Mouse (Mus musculus): ENCODE data around the gene Bcr. TPM values are rescaled to one million over a fixed set of nuclear protein-coding genes. Genes with fewer than 3 reads are reported as not detected.
A peak's percentile ranks its signal among the peaks of the same experiment; 100 is the strongest.
"Not testable (repeated sequence)": the region's sequence is repeated elsewhere in the genome, so short reads cannot be mapped to it uniquely, and the experiment has no call there.

Bcr gene
- polyA plus RNA-seq, 1 experiment from 2014 or later = 38.8 TPM

GRCm38 (mm10) chr10:75032395-75032794 lies 28.0 kb upstream of the Bcr start, which contains the start of gene Rsph14:
Rsph14 (minus strand) TSS chr10:75032586.
- POLR2A ChIA-PET = no interaction called here

GRCm38 (mm10) chr10:75036883-75037379 lies 23.5 kb upstream of the Bcr start, which contains the start of gene Rab36:
Rab36 (plus strand) TSS chr10:75037058.
- in situ Hi-C loops (cut with MboI; ENCODE audit: low pct_unique_long_range_greater_than_20kb) = no loop called here
- TF ChIP-seq CTCF (IDR thresholded peaks at IDR 0.05) = no peak
- DNase-seq (ENCODE audit: low read depth, low spot score) = peak; percentile 77
- H3K27me3 ChIP-seq = no peaks in the 10 kb centered on the region
- CTCF ChIA-PET = interaction anchor here (1.1 to 1.3 kb wide), 2 partner anchors 70 to 119 kb away, joined by 3 to 4 read pairs; partner anchors contain the start of gene Gnaz
- peak; percentile 98 for ATAC-seq
- POLR2A ChIA-PET = no interaction called here

More at GRCm38 (mm10) chr10:75032395-75032794, 28.0 kb upstream of the Bcr start, which contains the start of gene Rsph14:
- CTCF ChIA-PET = no interaction called here
- in situ Hi-C loops (cut with MboI; ENCODE audit: low pct_unique_long_range_greater_than_20kb) = no loop called here
- DNase-seq (ENCODE audit: low read depth, low spot score) = no peak
- ATAC-seq = no peak
- no peaks in the 10 kb centered on the region for H3K27me3 ChIP-seq
- TF ChIP-seq CTCF (IDR thresholded peaks at IDR 0.05) = no peak

- DNase-seq (ENCODE audit: low read depth, low spot score); in situ Hi-C loops (cut with MboI; ENCODE audit: low pct_unique_long_range_greater_than_20kb); ATAC-seq; H3K27me3 ChIP-seq; POLR2A ChIA-PET: not testable (repeated sequence)
- CTCF ChIA-PET = interaction anchor here (1.5 kb wide), 1 partner anchor 18 kb away, joined by 3 read pairs; no protein-coding TSS in a partner anchor
Observed at GRCm38 (mm10) chr10:75042060-75042459, 18.3 kb upstream of the Bcr start.

- in situ Hi-C loops (cut with MboI; ENCODE audit: low pct_unique_long_range_greater_than_20kb) = no loop called here
- no peak for DNase-seq (ENCODE audit: low read depth, low spot score)
- POLR2A ChIA-PET = no interaction called here
- H3K27me3 ChIP-seq = no peaks in the 10 kb centered on the region
- TF ChIP-seq CTCF (IDR thresholded peaks at IDR 0.05) = no peak
- CTCF ChIA-PET = no interaction called here
- ATAC-seq = no peak
Observed at GRCm38 (mm10) chr10:75044459-75044858, 15.9 kb upstream of the Bcr start.

GRCm38 (mm10) chr10:75045831-75046230 lies 14.6 kb upstream of the Bcr start:
- ATAC-seq (no peak), DNase-seq (ENCODE audit: low read depth, low spot score) (no peak)
- ChIA-PET CTCF (no interaction called here), POLR2A (no interaction called here)
- no peaks in the 10 kb centered on the region for H3K27me3 ChIP-seq
- no peak for TF ChIP-seq CTCF (IDR thresholded peaks at IDR 0.05)
- in situ Hi-C loops (cut with MboI; ENCODE audit: low pct_unique_long_range_greater_than_20kb) = no loop called here

- POLR2A ChIA-PET = interaction anchor here (0.6 kb wide), 1 partner anchor 14 kb away, joined by 4 read pairs; no protein-coding TSS in a partner anchor
- CTCF ChIA-PET = interaction anchor here (0.8 to 1.1 kb wide), 3 partner anchors 10 to 112 kb away, joined by 3 to 5 read pairs (median 3); no protein-coding TSS in a partner anchor
Observed at GRCm38 (mm10) chr10:75048711-75049110, 11.7 kb upstream of the Bcr start.

GRCm38 (mm10) chr10:75051364-75052074 lies 8.9 kb upstream of the Bcr start:
- in situ Hi-C loops (cut with MboI; ENCODE audit: low pct_unique_long_range_greater_than_20kb) = loop anchor here (25.0 kb wide), 1 partner anchor 386 kb away; no protein-coding TSS in a partner anchor
- ATAC-seq (no peak), DNase-seq (ENCODE audit: low read depth, low spot score) (no peak)
- no peak for TF ChIP-seq CTCF (IDR thresholded peaks at IDR 0.05)
- CTCF ChIA-PET = interaction anchor here (4.0 kb wide), 1 partner anchor 100 kb away, joined by 18 read pairs; no protein-coding TSS in a partner anchor
- H3K27me3 ChIP-seq = no peaks in the 10 kb centered on the region
- POLR2A ChIA-PET = interaction anchor here (0.6 kb wide), 1 partner anchor 13 kb away, joined by 3 read pairs; no protein-coding TSS in a partner anchor

More at GRCm38 (mm10) chr10:75048711-75049110, 11.7 kb upstream of the Bcr start:
- in situ Hi-C loops (cut with MboI; ENCODE audit: low pct_unique_long_range_greater_than_20kb) = no loop called here
- DNase-seq (ENCODE audit: low read depth, low spot score) (no peak), ATAC-seq (no peak)
- H3K27me3 ChIP-seq = no peaks in the 10 kb centered on the region
- no peak for TF ChIP-seq CTCF (IDR thresholded peaks at IDR 0.05)

- ATAC-seq (no peak), DNase-seq (ENCODE audit: low read depth, low spot score) (no peak)
- ChIA-PET POLR2A (no interaction called here), CTCF (interaction anchor here (1.4 to 4.0 kb wide), 2 partner anchors 10 to 99 kb away, joined by 3 to 18 read pairs; no protein-coding TSS in a partner anchor)
- no peaks in the 10 kb centered on the region for H3K27me3 ChIP-seq
- TF ChIP-seq CTCF (IDR thresholded peaks at IDR 0.05) = no peak
- in situ Hi-C loops (cut with MboI; ENCODE audit: low pct_unique_long_range_greater_than_20kb) = loop anchor here (25.0 kb wide), 1 partner anchor 384 kb away; no protein-coding TSS in a partner anchor
Observed at GRCm38 (mm10) chr10:75052902-75053301, 7.5 kb upstream of the Bcr start.

- no peak for DNase-seq (ENCODE audit: low read depth, low spot score)
- POLR2A ChIA-PET = no interaction called here
- CTCF ChIA-PET = interaction anchor here (1.4 to 4.0 kb wide), 2 partner anchors 11 to 98 kb away, joined by 3 to 18 read pairs; no protein-coding TSS in a partner anchor
- no peak for TF ChIP-seq CTCF (IDR thresholded peaks at IDR 0.05)
- no peaks in the 10 kb centered on the region for H3K27me3 ChIP-seq
- in situ Hi-C loops (cut with MboI; ENCODE audit: low pct_unique_long_range_greater_than_20kb) = loop anchor here (25.0 kb wide), 1 partner anchor 384 kb away; no protein-coding TSS in a partner anchor
- no peak for ATAC-seq
Observed at GRCm38 (mm10) chr10:75053655-75054054, 6.7 kb upstream of the Bcr start.

- in situ Hi-C loops (cut with MboI; ENCODE audit: low pct_unique_long_range_greater_than_20kb) = loop anchor here (25.0 kb wide), 1 partner anchor 383 kb away; no protein-coding TSS in a partner anchor
- no peak for TF ChIP-seq CTCF (IDR thresholded peaks at IDR 0.05)
- no peak for DNase-seq (ENCODE audit: low read depth, low spot score)
- POLR2A ChIA-PET = no interaction called here
- ATAC-seq = no peak
- H3K27me3 ChIP-seq = no peaks in the 10 kb centered on the region
- CTCF ChIA-PET = interaction anchor here (4.0 kb wide), 1 partner anchor 97 kb away, joined by 18 read pairs; no protein-coding TSS in a partner anchor
Observed at GRCm38 (mm10) chr10:75054125-75054524, 6.3 kb upstream of the Bcr start.

Data from Patski (cell line).